Mouse (Mus musculus) heart, postnatal 14 days (tissue): Measurements from ENCODE around the gene Ttll9. TPM values are rescaled to one million over a fixed set of nuclear protein-coding genes. Genes with fewer than 3 reads are reported as not detected.

Experiments
- DNase-seq, 2 experiments: peaks; one replicate each; pipeline ENCODE4 v3.0.0; 2021 to 2022
- intact Hi-C: fragments of 180-260 bp; cut with DNase I; formaldehyde crosslinking; loops from one replicate; pipeline ENCODE4 v1.15.1; 2025
- total RNA-seq, 2 experiments: library from RNA; stranded (reverse); gene quantifications; 2 replicates each; pipeline ENCODE4 v1.2.3; 2021

Gene Ttll9
- total RNA-seq, 2 experiments from 2014 or later, result not detected

- intact Hi-C loops, result no loop called here
Observed at GRCm38 (mm10) chr2:153005981-153006380, 43.7 kb downstream of the Ttll9 start.

GRCm38 (mm10) chr2:153009192-153009973, 47.1 kb downstream of the Ttll9 start:
- intact Hi-C loops, result no loop called here
- no peak for DNase-seq

More at GRCm38 (mm10) chr2:153005981-153006380, 43.7 kb downstream of the Ttll9 start:
- DNase-seq, result no peak

GRCm38 (mm10) chr2:153013724-153014515, 51.6 kb downstream of the Ttll9 start:
- intact Hi-C loops, result loop anchor here (10.0 kb wide), 2 partner anchors 269 to 339 kb away; no protein-coding TSS in a partner anchor
- DNase-seq, result no peak

- intact Hi-C loops, result loop anchor here (1.0 to 10.0 kb wide), 3 partner anchors 101 to 340 kb away; no protein-coding TSS in a partner anchor
- DNase-seq, result peak; percentile 96
Observed at GRCm38 (mm10) chr2:153014758-153015593, 52.7 kb downstream of the Ttll9 start, which contains the start of gene Pdrg1. TSS of gene Pdrg1 (minus strand) at chr2:153015427.

- intact Hi-C loops, result loop anchor here (1.0 to 10.0 kb wide), 3 partner anchors 102 to 341 kb away; no protein-coding TSS in a partner anchor
- DNase-seq, result no peak
Observed at GRCm38 (mm10) chr2:153015804-153016203, 53.5 kb downstream of the Ttll9 start.

- DNase-seq, result no peak
- intact Hi-C loops, result loop anchor here (10.0 kb wide), 2 partner anchors 272 to 342 kb away; no protein-coding TSS in a partner anchor
Observed at GRCm38 (mm10) chr2:153016786-153017185, 54.5 kb downstream of the Ttll9 start.

- intact Hi-C loops, result loop anchor here (10.0 kb wide), 2 partner anchors 275 to 345 kb away; no protein-coding TSS in a partner anchor
- no peak for DNase-seq
Observed at GRCm38 (mm10) chr2:153019355-153019754, 57.1 kb downstream of the Ttll9 start.

GRCm38 (mm10) chr2:153021163-153021562, 58.9 kb downstream of the Ttll9 start:
- intact Hi-C loops, result no loop called here
- DNase-seq, result no peak

GRCm38 (mm10) chr2:153022855-153023254, 60.6 kb downstream of the Ttll9 start:
- DNase-seq, result no peak
- intact Hi-C loops, result no loop called here

- no peak for DNase-seq
- intact Hi-C loops, result no loop called here
Observed at GRCm38 (mm10) chr2:153026052-153026451, 63.8 kb downstream of the Ttll9 start.

GRCm38 (mm10) chr2:153027501-153027900, 65.2 kb downstream of the Ttll9 start:
- intact Hi-C loops, result no loop called here
- no peak for DNase-seq

GRCm38 (mm10) chr2:153030422-153030821, 68.1 kb downstream of the Ttll9 start:
- no peak for DNase-seq
- intact Hi-C loops, result no loop called here

GRCm38 (mm10) chr2:153031126-153032082, 69.1 kb downstream of the Ttll9 start, which contains the start of gene Xkr7:
TSS of gene Xkr7 (plus strand) at chr2:153031852.
- DNase-seq, result no peak
- intact Hi-C loops, result no loop called here

GRCm38 (mm10) chr2:153032083-153032842, 70.0 kb downstream of the Ttll9 start:
- DNase-seq, result peak; percentile 86 to 94
- intact Hi-C loops, result no loop called here

GRCm38 (mm10) chr2:153032973-153033372, 70.7 kb downstream of the Ttll9 start:
- intact Hi-C loops, result no loop called here
- DNase-seq, result no peak

- intact Hi-C loops, result no loop called here
- DNase-seq, result no peak
Observed at GRCm38 (mm10) chr2:153033545-153034230, 71.4 kb downstream of the Ttll9 start.

GRCm38 (mm10) chr2:153036690-153037089, 74.4 kb downstream of the Ttll9 start:
- DNase-seq, result no peak
- intact Hi-C loops, result no loop called here

GRCm38 (mm10) chr2:153043886-153044285, 81.6 kb downstream of the Ttll9 start:
- intact Hi-C loops, result no loop called here
- no peak for DNase-seq
